Mouse (Mus musculus): ENCODE data around the gene Ctsk.
"Not testable (repeated sequence)": the region's sequence is repeated elsewhere in the genome, so short reads cannot be mapped to it uniquely, and the experiment has no call there.

Gene Ctsk

GRCm38 (mm10) chr3:95526622-95527211 lies 27.7 kb downstream of the Ctsk start, which contains the start of gene Ctss:
Gene Ctss (plus strand): TSS chr3:95526786.
- DNase-seq = no peak

GRCm38 (mm10) chr3:95529814-95530213 lies 30.8 kb downstream of the Ctsk start:
- no peak for DNase-seq

GRCm38 (mm10) chr3:95531025-95531424 lies 32.0 kb downstream of the Ctsk start:
- DNase-seq = no peak

- DNase-seq = no peak
Measured at GRCm38 (mm10) chr3:95533364-95533763, 34.3 kb downstream of the Ctsk start.

- DNase-seq = no peak
Measured at GRCm38 (mm10) chr3:95534927-95535326, 35.9 kb downstream of the Ctsk start.

GRCm38 (mm10) chr3:95538936-95539335 lies 39.9 kb downstream of the Ctsk start:
- no peak for DNase-seq

GRCm38 (mm10) chr3:95539837-95540236 lies 40.8 kb downstream of the Ctsk start:
- no peak for DNase-seq

GRCm38 (mm10) chr3:95541186-95541585 lies 42.1 kb downstream of the Ctsk start:
- DNase-seq = not testable (repeated sequence)

GRCm38 (mm10) chr3:95542171-95542570 lies 43.1 kb downstream of the Ctsk start:
- no peak for DNase-seq

GRCm38 (mm10) chr3:95542981-95543380 lies 43.9 kb downstream of the Ctsk start:
- DNase-seq = no peak

GRCm38 (mm10) chr3:95550176-95550575 lies 51.1 kb downstream of the Ctsk start:
- no peak for DNase-seq

GRCm38 (mm10) chr3:95553986-95554385 lies 54.9 kb downstream of the Ctsk start:
- no peak for DNase-seq

Measured in right cerebral cortex, postnatal 4 days (tissue).